Mouse (Mus musculus) liver, adult 2 months (tissue): ENCODE measurements around the gene Trim40. TPM values are rescaled to one million over a fixed set of nuclear protein-coding genes. Genes with fewer than 3 reads are reported as not detected.
A peak's percentile ranks its signal among the peaks of the same experiment; 100 is the strongest.

Experiments
- DNase-seq: peaks from one replicate; pipeline ENCODE4 v3.0.0-alpha.2; 2011; ENCODE audit warnings: low read depth, low spot score; ENCODE audit errors: extremely low read depth
- H3K27ac ChIP-seq: fragments of 200-500 bp; replicated peaks from 2 replicates; pipeline ENCODE4 v1.5.1; 2012; ENCODE audit warnings: low read depth, mild to moderate bottlenecking, control low read depth, inconsistent platforms, low read length; ENCODE audit not compliant: insufficient read depth
- H3K27me3 ChIP-seq: fragments of 200-500 bp; 2 replicates; pipeline ENCODE4 v1.6.1; 2012; ENCODE audit warnings: mild to moderate bottlenecking, moderate library complexity, low read length, inconsistent platforms; ENCODE audit not compliant: control insufficient read depth, insufficient read depth
- H3K36me3 ChIP-seq: fragments of 200-500 bp; 2 replicates; pipeline ENCODE4 v1.6.1; 2012; ENCODE audit warnings: low read length, inconsistent platforms; ENCODE audit not compliant: control insufficient read depth, insufficient read depth
- H3K4me1 ChIP-seq: fragments of 200-500 bp; 2 replicates; pipeline ENCODE4 v1.6.1; 2011; ENCODE audit warnings: low read length; ENCODE audit not compliant: control insufficient read depth, insufficient read depth
- H3K4me3 ChIP-seq: fragments of 200-500 bp; 2 replicates; pipeline ENCODE4 v1.5.1; 2011; ENCODE audit warnings: low read depth, mild to moderate bottlenecking, control low read depth, low read length, moderate library complexity; ENCODE audit not compliant: insufficient read depth
- H3K79me2 ChIP-seq: fragments of 200-500 bp; 2 replicates; pipeline ENCODE4 v1.6.1; 2012; ENCODE audit warnings: inconsistent platforms, mild to moderate bottlenecking, low read length, moderate library complexity; ENCODE audit not compliant: control insufficient read depth, insufficient read depth
- H3K9ac ChIP-seq: fragments of 200-500 bp; 2 replicates; pipeline ENCODE4 v1.6.1; 2012; ENCODE audit warnings: low read depth, mild to moderate bottlenecking, control low read depth, inconsistent platforms, low read length
- CTCF ChIP-seq: fragments of 200-500 bp; IDR thresholded peaks from 2 replicates; pipeline ENCODE4 v1.5.1; 2011; ENCODE audit warnings: low read depth, low read length, control low read depth
- POLR2A ChIP-seq: fragments of 200-500 bp; IDR thresholded peaks from 2 replicates; pipeline ENCODE4 v1.6.1; 2011; ENCODE audit warnings: low read length, control low read depth; ENCODE audit not compliant: insufficient read depth; ENCODE audit errors: extremely low read depth
- WGBS: fragments of 180-500 bp; shearing (Covaris S2); methylation state at CpG from one replicate; pipeline ENCODE4 v1.1.7; 2018; 5-methylcytosine and 5-hydroxymethylcytosine counted together
- polyA plus RNA-seq: library from polyadenylated mRNA; depleted of rRNA; stranded (reverse); fragments of >200 nt; gene quantifications from 2 replicates; pipeline ENCODE4 v1.2.3, GENCODE M21; 2012
- total RNA-seq: library from RNA; depleted of rRNA; stranded (reverse); fragments of >200 nt; gene quantifications from 2 replicates; pipeline ENCODE4 v1.2.3, GENCODE M21; 2014

The Trim40 gene
- total and polyA plus RNA-seq, 2 experiments, result 0.05 TPM; not detected in 1

DNA sequence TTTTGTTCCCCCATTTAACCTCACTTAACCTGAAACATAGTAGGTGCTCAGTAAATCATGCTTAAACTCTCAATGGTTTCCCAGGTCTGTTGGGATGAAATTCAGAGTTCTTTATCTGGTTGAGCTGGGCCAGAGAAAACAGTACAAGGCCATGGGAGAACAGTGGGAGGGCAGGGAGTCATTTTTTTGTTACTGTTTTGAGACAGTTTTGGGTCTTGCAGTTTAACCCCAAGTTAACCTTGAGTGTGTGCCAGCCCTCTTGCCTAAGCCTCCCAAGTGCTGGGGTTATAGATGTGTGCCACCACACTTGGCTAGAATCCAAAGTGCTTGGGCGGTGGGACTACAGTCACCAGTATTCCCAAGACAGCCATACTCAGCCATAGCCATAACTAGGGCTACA, 45.2 kb downstream of the Trim40 start:
- no peaks in the 10 kb centered on the region for H3K27me3 ChIP-seq
- 15% methylated on average over 1 of the region's 1 CpGs for WGBS
- TF ChIP-seq CTCF (no peak), POLR2A (no peak)
- no peak overlapping the region for H3K27ac ChIP-seq
- peaks cover 23% of the 10 kb centered on the region for H3K4me1 ChIP-seq
- no peak overlapping the region for H3K4me3 ChIP-seq
- peak; percentile 67 for DNase-seq
- no peak overlapping the region for H3K9ac ChIP-seq
- H3K36me3 ChIP-seq, result 0 out of 2 replicates have a peak, but pooled peaks cover 2% of the 10 kb centered on the region
- peaks cover 20% of the 10 kb centered on the region for H3K79me2 ChIP-seq

DNA sequence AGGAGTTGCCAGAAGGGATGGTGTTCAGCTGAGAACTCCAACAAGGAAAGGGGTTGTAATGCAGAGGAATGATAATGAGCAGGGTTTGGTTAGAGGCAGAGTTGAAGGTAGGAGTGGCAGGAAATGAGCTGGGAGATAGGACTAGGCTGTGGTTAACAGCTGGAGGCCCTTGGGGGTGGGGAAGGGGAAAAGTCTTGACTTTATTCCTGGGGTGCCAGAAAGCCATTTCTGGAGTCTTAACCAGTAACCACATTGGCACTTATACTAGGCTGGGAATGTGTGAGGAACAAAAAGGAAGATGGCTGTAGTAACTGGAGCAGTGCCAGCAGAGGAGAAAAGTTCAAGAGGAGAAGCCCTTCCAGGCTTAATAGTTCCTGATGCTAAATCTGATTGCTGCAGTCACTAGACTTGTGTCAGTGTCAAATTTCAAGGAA, 45.6 kb downstream of the Trim40 start:
- H3K9ac ChIP-seq, result no peak overlapping the region
- peaks cover 23% of the 10 kb centered on the region for H3K4me1 ChIP-seq
- peaks cover 20% of the 10 kb centered on the region for H3K79me2 ChIP-seq
- H3K4me3 ChIP-seq, result no peak overlapping the region
- 0 out of 2 replicates have a peak, but pooled peaks cover 2% of the 10 kb centered on the region for H3K36me3 ChIP-seq
- H3K27me3 ChIP-seq, result no peaks in the 10 kb centered on the region
- H3K27ac ChIP-seq, result no peak overlapping the region
- no peak for DNase-seq
- TF ChIP-seq POLR2A (no peak), CTCF (no peak)

DNA sequence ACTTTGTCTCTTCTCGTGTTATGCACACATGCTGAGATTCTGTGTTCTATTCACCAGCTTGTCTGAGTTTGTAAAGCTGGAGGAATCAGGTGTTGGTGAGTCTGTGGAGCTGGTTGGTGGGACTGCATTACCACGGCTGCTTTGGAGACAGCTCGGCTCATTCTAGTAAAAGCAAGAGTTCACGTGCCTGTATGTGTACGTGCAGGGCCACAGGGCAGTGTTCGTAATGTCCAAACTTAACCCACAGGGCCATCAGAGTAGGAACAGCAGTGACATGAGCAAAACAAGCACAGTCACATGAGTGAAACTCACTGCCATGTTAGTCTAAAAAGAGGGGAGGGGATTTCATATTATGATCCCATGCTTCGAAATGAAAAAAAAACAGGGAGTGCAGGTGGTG, 46.2 kb downstream of the Trim40 start:
- Histone ChIP-seq H3K4me3 (no peak overlapping the region), H3K79me2 (peaks cover 24% of the 10 kb centered on the region), H3K27ac (no peak overlapping the region), H3K4me1 (peaks cover 24% of the 10 kb centered on the region), H3K27me3 (no peaks in the 10 kb centered on the region), H3K36me3 (0 out of 2 replicates have a peak, but pooled peaks cover 2% of the 10 kb centered on the region), H3K9ac (no peak overlapping the region)
- TF ChIP-seq CTCF (no peak), POLR2A (no peak)
- DNase-seq, result no peak
- WGBS, result 53% methylated on average over 7 of the region's 7 CpGs

DNA sequence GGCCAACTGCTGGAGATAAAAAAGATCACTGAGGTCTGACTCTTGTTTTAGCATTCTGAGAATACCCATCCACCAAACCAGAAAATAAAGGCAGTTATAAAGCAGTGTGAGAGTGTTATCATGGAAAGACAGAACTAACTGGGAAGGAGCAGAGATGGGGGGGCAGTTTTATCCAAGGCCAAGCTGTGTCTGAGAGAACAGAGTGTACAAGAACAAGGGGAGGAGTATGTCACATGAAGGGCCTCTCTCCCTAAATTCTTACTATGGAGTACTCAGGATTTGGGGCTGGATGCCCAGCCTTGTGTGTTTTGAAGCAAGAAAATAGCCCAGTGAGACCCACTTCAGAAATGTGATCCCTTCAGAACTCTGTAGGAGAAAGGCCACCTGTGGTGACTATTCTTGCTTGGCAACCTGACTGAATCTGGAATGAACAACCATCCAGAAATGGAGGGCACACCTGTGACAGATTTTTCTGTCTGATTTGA, 48.9 kb downstream of the Trim40 start:
- DNase-seq, result no peak
- H3K4me3 ChIP-seq, result no peak overlapping the region
- peaks cover 27% of the 10 kb centered on the region for H3K4me1 ChIP-seq
- H3K79me2 ChIP-seq, result peaks cover 27% of the 10 kb centered on the region
- H3K27ac ChIP-seq, result no peak overlapping the region
- no peak overlapping the region for H3K9ac ChIP-seq
- 0 out of 2 replicates have a peak, but pooled peaks cover 2% of the 10 kb centered on the region for H3K36me3 ChIP-seq
- H3K27me3 ChIP-seq, result no peaks in the 10 kb centered on the region
- TF ChIP-seq POLR2A (no peak), CTCF (no peak)

DNA sequence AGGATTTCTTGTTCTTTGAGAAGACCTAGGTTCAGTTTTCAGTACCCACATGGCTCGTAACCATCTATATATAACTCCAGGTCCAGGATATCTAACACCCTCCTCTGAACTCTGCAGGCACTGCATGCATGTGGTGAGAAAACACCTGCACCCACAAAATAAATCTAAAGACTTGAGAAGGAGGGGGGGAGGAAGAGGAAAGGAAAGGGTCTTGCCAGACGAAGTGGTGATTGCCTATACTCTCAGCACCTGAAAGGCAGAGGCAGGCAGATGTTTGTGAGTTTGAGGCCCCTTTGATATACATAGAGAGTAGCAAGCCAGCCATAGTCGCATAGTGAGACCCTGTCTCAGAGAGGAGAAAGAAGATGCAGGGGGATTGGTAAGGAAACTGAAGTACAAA, 50.0 kb downstream of the Trim40 start:
- Histone ChIP-seq H3K4me1 (peaks cover 27% of the 10 kb centered on the region), H3K9ac (no peak overlapping the region), H3K4me3 (no peak overlapping the region), H3K79me2 (peaks cover 27% of the 10 kb centered on the region), H3K27me3 (no peaks in the 10 kb centered on the region), H3K27ac (no peak overlapping the region), H3K36me3 (0 out of 2 replicates have a peak, but pooled peaks cover 2% of the 10 kb centered on the region)
- TF ChIP-seq CTCF (no peak), POLR2A (no peak)
- DNase-seq, result no peak
- 88% methylated on average over 3 of the region's 3 CpGs for WGBS

DNA sequence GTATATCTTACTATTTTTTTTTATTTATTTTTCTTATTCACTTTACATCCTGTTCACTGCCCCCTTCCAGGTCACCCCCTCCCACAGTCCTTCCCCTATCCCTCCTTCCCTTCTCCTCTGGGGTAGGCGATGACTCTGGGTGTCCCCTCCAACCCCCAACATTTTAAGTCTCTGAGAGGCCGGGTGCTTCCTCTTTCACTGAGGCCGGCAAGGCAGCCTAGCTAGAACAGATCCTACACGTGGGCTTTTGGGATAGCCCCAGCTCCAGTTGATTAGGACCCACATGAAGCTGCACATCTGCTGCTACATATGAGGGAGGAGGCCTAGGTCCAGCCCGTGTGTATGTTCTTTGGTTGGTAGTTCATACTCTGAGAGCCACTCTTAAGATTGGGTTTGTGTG, 50.9 kb downstream of the Trim40 start:
- 82% methylated on average over 5 of the region's 5 CpGs for WGBS
- Histone ChIP-seq H3K4me3 (no peak overlapping the region), H3K27me3 (no peaks in the 10 kb centered on the region), H3K27ac (no peak overlapping the region), H3K36me3 (0 out of 2 replicates have a peak, but pooled peaks cover 2% of the 10 kb centered on the region), H3K9ac (no peak overlapping the region), H3K4me1 (peaks cover 18% of the 10 kb centered on the region), H3K79me2 (peaks cover 27% of the 10 kb centered on the region)
- DNase-seq, result no peak
- TF ChIP-seq CTCF (no peak), POLR2A (no peak)
